Mouse (Mus musculus) cerebellum, adult 9-11 months (tissue): ENCODE data around the gene Ogdhl.
A peak's percentile ranks its signal among the peaks of the same experiment; 100 is the strongest.
"Not testable (repeated sequence)": the region's sequence is repeated elsewhere in the genome, so short reads cannot be mapped to it uniquely, and the experiment has no call there.

Experiments
- DNase-seq: peaks from one replicate; pipeline ENCODE4 v3.0.0; 2022

Ogdhl gene

GRCm38 (mm10) chr14:32321732-32322685 lies at the start of gene Ogdhl:
Gene Ogdhl (plus strand): TSS chr14:32322019.
- DNase-seq: peak; percentile 85

- DNase-seq: peak; percentile 57
These were observed 20.2 kb upstream of the Ogdhl start for GRCm38 (mm10) chr14:32301622-32302021.

GRCm38 (mm10) chr14:32302423-32302822 lies 19.4 kb upstream of the Ogdhl start:
- DNase-seq: no peak

- no peak for DNase-seq
These were observed 16.9 kb upstream of the Ogdhl start for GRCm38 (mm10) chr14:32304921-32305320.

- peak; percentile 69 for DNase-seq
These were observed 11.9 kb upstream of the Ogdhl start for GRCm38 (mm10) chr14:32309876-32310275.

- DNase-seq: no peak
These were observed 10.3 kb upstream of the Ogdhl start for GRCm38 (mm10) chr14:32311381-32312035.

- DNase-seq: no peak
These were observed 4.0 kb upstream of the Ogdhl start for GRCm38 (mm10) chr14:32317822-32318221.

- no peak for DNase-seq
These were observed 1.4 kb downstream of the Ogdhl start for GRCm38 (mm10) chr14:32323221-32323620.

- peak; percentile 48 for DNase-seq
These were observed 5.5 kb downstream of the Ogdhl start for GRCm38 (mm10) chr14:32327366-32327765.

- DNase-seq: no peak
These were observed 11.0 kb downstream of the Ogdhl start for GRCm38 (mm10) chr14:32332515-32333445.

- peak; percentile 76 for DNase-seq
These were observed 14.2 kb downstream of the Ogdhl start for GRCm38 (mm10) chr14:32336021-32336420.

GRCm38 (mm10) chr14:32336547-32336946 lies 14.7 kb downstream of the Ogdhl start:
- DNase-seq: peak; percentile 90

- no peak for DNase-seq
These were observed 20.0 kb downstream of the Ogdhl start for GRCm38 (mm10) chr14:32341823-32342222.

GRCm38 (mm10) chr14:32344176-32344575 lies 22.4 kb downstream of the Ogdhl start:
- DNase-seq: no peak

- DNase-seq: no peak
These were observed 22.9 kb downstream of the Ogdhl start for GRCm38 (mm10) chr14:32344694-32345093.

GRCm38 (mm10) chr14:32347307-32347706 lies 25.5 kb downstream of the Ogdhl start:
- no peak for DNase-seq

- DNase-seq: not testable (repeated sequence)
These were observed 29.5 kb downstream of the Ogdhl start for GRCm38 (mm10) chr14:32351181-32351920.

GRCm38 (mm10) chr14:32364359-32364758 lies 42.5 kb downstream of the Ogdhl start:
- no peak for DNase-seq

GRCm38 (mm10) chr14:32369756-32370155 lies 47.9 kb downstream of the Ogdhl start:
- DNase-seq: no peak

- no peak for DNase-seq
These were observed 50.7 kb downstream of the Ogdhl start for GRCm38 (mm10) chr14:32372510-32372909.

- no peak for DNase-seq
These were observed 57.7 kb downstream of the Ogdhl start for GRCm38 (mm10) chr14:32379395-32380098.
